Mouse (Mus musculus) C2C12 (cell line): ENCODE measurements at regions not wholly inside any gene's neighbourhood (a gene's known extent, or its start where the extent isn't known, plus 50 kb on each side); places are given as distances from the start of the nearest gene placed in this dataset.

ENCODE experiments used
- CEBPB ChIP-seq: IDR thresholded peaks from one replicate; pipeline ENCODE4 v1.6.1; 2011; ENCODE audit warnings: low read depth, mild to moderate bottlenecking, control low read depth, moderate library complexity
- CTCF ChIP-seq: IDR thresholded peaks from one replicate; pipeline ENCODE4 v1.5.1; 2011; ENCODE audit not compliant: control insufficient read depth, insufficient read depth, insufficient read length
- FOSL1 ChIP-seq: IDR thresholded peaks from one replicate; pipeline ENCODE4 v1.8.0; 2011; ENCODE audit warnings: mild to moderate bottlenecking, low read length; ENCODE audit not compliant: poor library complexity, insufficient read depth, severe bottlenecking
- MAX ChIP-seq: IDR thresholded peaks from one replicate; pipeline ENCODE4 v1.6.1; 2011; ENCODE audit warnings: mild to moderate bottlenecking, control low read depth
- MYOD1 ChIP-seq: IDR thresholded peaks from one replicate; pipeline ENCODE4 v1.6.1; 2011; ENCODE audit warnings: low read depth; ENCODE audit not compliant: control insufficient read depth, insufficient read length
- MYOG ChIP-seq: IDR thresholded peaks from one replicate; pipeline ENCODE4 v1.6.1; 2011; ENCODE audit not compliant: control insufficient read depth, insufficient read length; ENCODE audit errors: extremely low read depth
- USF1 ChIP-seq: IDR thresholded peaks from one replicate; pipeline ENCODE4 v1.6.1; 2011; ENCODE audit warnings: low read depth, mild to moderate bottlenecking, control low read depth, moderate library complexity

DNA sequence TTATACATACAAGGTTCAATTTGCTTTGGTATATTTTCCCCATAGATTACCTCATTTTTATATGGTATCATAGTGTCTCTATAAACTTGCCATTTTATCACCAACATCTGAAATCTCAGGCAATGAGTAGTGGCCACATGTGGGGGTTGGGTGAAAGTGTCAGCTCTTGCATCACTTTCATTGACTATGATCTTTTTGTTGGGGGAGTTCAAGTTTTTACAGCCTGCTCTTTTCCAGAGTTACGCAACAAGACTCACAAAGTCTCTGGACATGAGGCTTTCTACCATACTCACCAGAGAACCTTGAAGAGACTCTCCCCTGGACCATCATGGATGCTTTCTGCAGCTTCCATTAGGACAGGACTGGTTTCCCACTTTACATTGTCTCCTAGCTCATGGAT, 106.1 kb upstream of the Rmdn2 start:
- TF ChIP-seq CTCF (no peak), USF1 (no peak), MYOG (no peak), MYOD1 (no peak), MAX (no peak), CEBPB (peak; percentile 58), FOSL1 (no peak)
